Mouse (Mus musculus): Measurements from ENCODE around the gene Odf2.

GRCm38 (mm10) chr2:29896071-29896470, 7.0 kb downstream of the Odf2 start:
- no peak for TF ChIP-seq EP300 (IDR thresholded peaks at IDR 0.05)
- TF ChIP-seq CTCF (IDR thresholded peaks at IDR 0.05), result no peak
